Mouse (Mus musculus) heart, embryonic 14.5 days (tissue): ENCODE data around the gene Agap1. TPM values are rescaled to one million over a fixed set of nuclear protein-coding genes. Genes with fewer than 3 reads are reported as not detected.
A peak's percentile ranks its signal among the peaks of the same experiment; 100 is the strongest.

ENCODE experiments used
- ATAC-seq: fragments of 200-750 bp; cut with Nextera tagmentation; 2 replicates; pipeline ENCODE4 v1.8.0; 2017; ENCODE audit warnings: low read depth, moderate TSS enrichment; ENCODE audit not compliant: insufficient number of reproducible peaks, insufficient read depth, low FRiP score
- H3K27ac ChIP-seq, 2 experiments: fragments of 200-500 bp in 1 of 2; fragments of 300-500 bp in 1 of 2; sonication (generic) in 1 of 2; replicated peaks in 1 of 2; 2 replicates each; pipeline ENCODE4 v1.5.1; 2012 to 2014; ENCODE audit warnings: low read depth in 2 of 2, low read length in 2 of 2, control low read depth in 1 of 2, mild to moderate bottlenecking in 1 of 2, mixed read lengths in 1 of 2; ENCODE audit not compliant: control insufficient read depth in 1 of 2, insufficient read depth in 1 of 2
- H3K27me3 ChIP-seq: fragments of 300-500 bp; sonication (generic); 2 replicates; pipeline ENCODE4 v1.6.1; 2014; ENCODE audit warnings: mild to moderate bottlenecking, low read length, control low read depth; ENCODE audit not compliant: control insufficient read depth, insufficient read depth
- H3K36me3 ChIP-seq: fragments of 300-500 bp; sonication (generic); 2 replicates; pipeline ENCODE4 v1.6.1; 2014; ENCODE audit warnings: mild to moderate bottlenecking, control low read depth, low read length, mixed read lengths; ENCODE audit not compliant: control insufficient read depth, insufficient read depth
- H3K4me1 ChIP-seq, 2 experiments: fragments of 200-500 bp in 1 of 2; fragments of 300-500 bp in 1 of 2; sonication (generic) in 1 of 2; 2 replicates each; pipeline ENCODE4 v1.6.1; 2012 to 2014; ENCODE audit warnings: low read length in 2 of 2, control low read depth in 1 of 2, mixed read lengths in 1 of 2; ENCODE audit not compliant: control insufficient read depth in 2 of 2, insufficient read depth in 2 of 2
- H3K4me2 ChIP-seq: fragments of 300-500 bp; sonication (generic); 2 replicates; pipeline ENCODE4 v1.6.1; 2014; ENCODE audit warnings: mild to moderate bottlenecking, low read length
- H3K4me3 ChIP-seq, 2 experiments: fragments of 200-500 bp in 1 of 2; fragments of 300-500 bp in 1 of 2; sonication (generic) in 1 of 2; 2 replicates each; pipeline ENCODE4 v1.5.1; 2012 to 2014; ENCODE audit warnings: low read length in 2 of 2, mild to moderate bottlenecking in 2 of 2, control low read depth in 1 of 2, low read depth in 1 of 2, moderate library complexity in 1 of 2; ENCODE audit not compliant: control insufficient read depth in 1 of 2, insufficient read depth in 1 of 2
- H3K9ac ChIP-seq: fragments of 300-500 bp; sonication (generic); 2 replicates; pipeline ENCODE4 v1.6.1; 2014; ENCODE audit warnings: mild to moderate bottlenecking, low read length
- H3K9me3 ChIP-seq: fragments of 300-500 bp; sonication (generic); 2 replicates; pipeline ENCODE4 v1.6.1; 2016; ENCODE audit warnings: low read length, control low read depth; ENCODE audit not compliant: control insufficient read depth
- WGBS: fragments of 180-500 bp; shearing (Covaris S2); extraction: QIAGEN DNeasy Blood & Tissue Kit; methylation state at CpG from one replicate; pipeline ENCODE4 v1.1.7; 2014; 5-methylcytosine and 5-hydroxymethylcytosine counted together
- polyA plus RNA-seq: library from polyadenylated mRNA; unstranded; fragments of >200 nt; fragmentation: Nextera tagmentation; extraction: Ambion mirVana; gene quantifications from 2 replicates; pipeline ENCODE4 v1.2.1, GENCODE M21; 2014

The Agap1 gene
- polyA plus RNA-seq, 1 experiment from 2014 or later = 17.0 TPM

DNA sequence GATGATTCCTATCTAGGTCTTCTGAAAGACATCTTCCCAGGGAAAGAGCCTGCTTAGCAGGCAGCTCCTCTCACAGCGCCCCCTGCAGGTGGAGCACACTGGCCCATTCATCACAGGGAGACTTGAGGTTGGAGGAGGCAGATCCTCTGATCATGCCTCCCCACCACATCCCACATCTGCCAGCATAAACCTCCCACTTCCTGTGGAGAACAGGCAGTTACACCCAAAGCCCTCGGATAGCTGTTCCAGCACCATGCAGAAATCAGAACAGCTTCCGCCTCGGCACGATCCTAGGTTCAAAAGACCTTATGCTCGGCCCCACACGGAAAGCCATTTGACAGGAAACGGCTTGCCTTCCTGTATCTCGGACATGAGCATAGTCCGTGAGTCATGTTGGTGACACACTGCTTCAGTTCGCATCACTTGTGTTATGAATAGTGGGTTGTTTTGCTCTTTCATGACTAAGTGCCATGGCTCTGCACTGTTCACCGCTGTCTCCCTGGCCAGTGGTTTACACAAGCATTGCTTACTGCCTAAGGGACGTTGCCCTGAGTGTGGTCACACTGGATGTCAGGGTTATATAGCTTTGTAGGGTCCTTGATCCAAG, 276.1 kb downstream of the Agap1 start:
- H3K9me3 ChIP-seq = no peaks in the 10 kb centered on the region
- no peak overlapping the region; a peak in 1 of 4 replicates for H3K27ac ChIP-seq
- 77% methylated on average over 13 of the region's 13 CpGs for WGBS
- no peak overlapping the region for H3K4me2 ChIP-seq
- no peak overlapping the region for H3K4me3 ChIP-seq
- H3K36me3 ChIP-seq = peaks cover 20% of the 10 kb centered on the region
- no peaks in the 10 kb centered on the region for H3K27me3 ChIP-seq
- H3K4me1 ChIP-seq = no peaks in the 10 kb centered on the region; a peak in 1 of 4 replicates
- peak; percentile 28; the same call in 1 of the 2 replicates for ATAC-seq
- no peak overlapping the region for H3K9ac ChIP-seq

DNA sequence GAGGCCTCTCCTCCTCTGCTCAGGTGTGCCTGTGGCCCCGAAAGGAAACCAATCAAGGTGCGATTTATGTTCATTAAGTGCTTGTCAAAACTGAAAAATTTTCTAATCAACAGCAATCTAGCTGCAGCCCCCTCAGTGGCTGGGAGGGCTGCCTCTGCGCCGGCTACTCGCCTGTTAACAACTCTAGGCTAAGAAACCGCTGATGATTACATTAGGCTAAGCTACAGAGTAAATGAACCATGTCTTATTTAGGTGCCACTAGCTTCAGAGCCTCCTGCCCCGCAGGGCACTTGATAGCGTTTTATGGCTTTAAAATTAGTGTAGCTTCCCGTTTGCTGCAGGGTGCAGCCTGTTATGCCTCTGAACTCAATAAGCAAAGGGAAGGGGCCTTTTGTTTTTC, 279.8 kb downstream of the Agap1 start:
- H3K4me3 ChIP-seq = no peak overlapping the region
- H3K4me2 ChIP-seq = no peak overlapping the region
- H3K9ac ChIP-seq = no peak overlapping the region
- no peak for ATAC-seq
- H3K27me3 ChIP-seq = no peaks in the 10 kb centered on the region
- peaks cover 4% of the 10 kb centered on the region for H3K36me3 ChIP-seq
- H3K4me1 ChIP-seq = peaks cover 0 to 3% of the 10 kb centered on the region in 2 experiments; a peak in 1 of 4 replicates
- H3K9me3 ChIP-seq = no peaks in the 10 kb centered on the region
- WGBS = 82% methylated on average over 9 of the region's 9 CpGs
- no peak overlapping the region for H3K27ac ChIP-seq

DNA sequence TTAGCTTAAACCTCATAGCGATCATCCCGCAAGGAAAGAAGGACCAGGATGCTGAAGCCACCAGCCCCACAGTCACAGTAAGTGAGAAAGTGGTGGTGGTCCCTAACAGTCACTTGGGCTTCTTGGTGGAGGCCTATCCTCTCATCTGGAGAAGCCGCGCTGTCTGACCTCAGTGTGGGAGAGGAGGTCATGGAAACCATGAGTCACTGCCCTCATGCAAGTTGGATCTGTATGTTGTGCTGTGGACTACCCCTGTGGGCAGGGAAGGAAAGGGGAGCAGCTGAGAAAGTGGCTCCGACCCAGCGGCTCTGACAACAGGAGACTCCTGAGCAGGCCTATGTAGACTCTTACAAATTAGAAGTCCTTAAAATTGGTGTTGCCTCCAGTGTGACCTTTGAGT, 280.5 kb downstream of the Agap1 start:
- no peak overlapping the region for H3K27ac ChIP-seq
- peaks cover 0 to 3% of the 10 kb centered on the region in 2 experiments; a peak in 1 of 4 replicates for H3K4me1 ChIP-seq
- no peaks in the 10 kb centered on the region for H3K9me3 ChIP-seq
- 68% methylated on average over 6 of the region's 6 CpGs for WGBS
- ATAC-seq = no peak
- H3K36me3 ChIP-seq = peaks cover 4% of the 10 kb centered on the region
- no peak overlapping the region for H3K4me3 ChIP-seq
- no peaks in the 10 kb centered on the region for H3K27me3 ChIP-seq
- H3K4me2 ChIP-seq = no peak overlapping the region
- H3K9ac ChIP-seq = no peak overlapping the region

DNA sequence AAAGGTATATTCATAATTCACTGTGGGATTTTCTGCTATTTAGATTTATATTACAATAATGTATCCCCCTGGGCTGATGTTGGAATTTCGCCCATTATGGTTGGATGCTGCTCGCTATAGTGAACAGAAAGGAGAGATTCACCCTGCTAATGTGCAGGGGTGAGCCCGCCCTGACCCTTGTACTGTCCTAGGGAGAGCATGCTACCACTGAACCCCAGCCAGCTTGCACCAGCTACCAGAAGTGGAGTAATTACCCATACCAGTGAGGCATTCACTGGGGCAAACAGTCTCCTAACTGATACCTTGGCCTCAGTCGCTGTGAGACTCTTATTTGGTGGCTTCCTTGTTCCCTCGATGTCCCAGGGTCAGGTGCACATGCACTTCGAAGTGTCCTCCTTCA, 281.4 kb downstream of the Agap1 start:
- H3K9me3 ChIP-seq = no peaks in the 10 kb centered on the region
- no peak for ATAC-seq
- H3K4me2 ChIP-seq = no peak overlapping the region
- WGBS = 86% methylated on average over 6 of the region's 6 CpGs
- H3K27ac ChIP-seq = no peak overlapping the region
- no peak overlapping the region for H3K9ac ChIP-seq
- H3K36me3 ChIP-seq = peaks cover 4% of the 10 kb centered on the region
- no peaks in the 10 kb centered on the region for H3K27me3 ChIP-seq
- H3K4me1 ChIP-seq = peaks cover 0 to 3% of the 10 kb centered on the region in 2 experiments; a peak in 1 of 4 replicates
- no peak overlapping the region for H3K4me3 ChIP-seq

DNA sequence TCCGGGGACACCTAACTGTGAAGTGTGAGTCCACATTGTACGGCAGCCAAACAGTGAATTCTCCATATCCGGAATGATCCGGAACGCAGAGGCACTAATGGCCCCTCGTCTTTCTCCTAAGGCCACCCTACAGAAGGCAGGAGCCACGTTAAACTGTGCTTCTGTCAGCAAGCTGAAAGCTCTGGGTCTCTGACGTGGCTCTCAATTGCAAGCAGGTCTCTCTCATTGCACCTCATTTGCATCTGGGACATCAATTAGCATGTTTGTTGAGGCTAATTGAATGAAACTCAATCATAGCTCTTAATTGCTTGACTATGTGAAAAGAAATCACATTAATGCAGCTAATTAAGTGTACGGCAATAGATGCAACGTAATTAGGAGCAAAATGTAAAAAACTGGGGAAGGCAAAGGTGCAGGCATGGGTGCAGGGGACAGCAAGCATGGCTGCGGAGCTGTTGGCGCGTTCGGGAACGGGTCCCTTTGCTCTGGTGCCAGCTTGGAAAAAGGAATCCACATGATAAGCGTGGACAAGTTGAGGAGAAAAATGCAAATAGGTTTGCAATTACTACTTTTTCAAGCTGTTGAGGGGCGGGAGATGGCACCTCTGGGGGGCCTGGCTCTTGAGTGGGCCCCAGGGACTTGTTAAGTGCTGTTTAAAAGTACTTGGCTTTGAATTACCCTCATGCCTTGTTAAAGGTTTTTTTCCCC, 284.6 kb downstream of the Agap1 start:
- Histone ChIP-seq H3K27me3 (no peaks in the 10 kb centered on the region), H3K27ac (no peak overlapping the region)

DNA sequence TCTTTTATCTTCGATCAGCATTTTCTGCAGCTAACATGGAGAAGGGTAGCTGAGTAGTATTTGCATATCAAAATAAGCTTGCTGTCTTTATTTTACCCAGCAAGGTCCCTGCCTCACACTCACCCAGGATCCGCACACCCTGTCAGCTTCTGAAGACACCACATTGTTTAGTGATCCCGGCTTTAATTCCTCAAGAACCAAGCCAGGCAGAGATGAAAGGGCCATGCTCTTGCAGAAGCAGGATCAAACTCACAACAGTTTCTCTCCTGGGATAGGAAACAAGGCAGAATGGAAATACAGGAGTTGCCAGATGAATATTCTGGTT, 285.1 kb downstream of the Agap1 start:
- no peak overlapping the region for H3K27ac ChIP-seq
- peaks cover 7% of the 10 kb centered on the region for H3K36me3 ChIP-seq
- no peak for ATAC-seq
- no peak overlapping the region for H3K9ac ChIP-seq
- 36% methylated on average over 3 of the region's 3 CpGs for WGBS
- no peak overlapping the region for H3K4me3 ChIP-seq
- no peaks in the 10 kb centered on the region for H3K9me3 ChIP-seq
- no peak overlapping the region for H3K4me2 ChIP-seq
- H3K4me1 ChIP-seq = peaks cover 0 to 3% of the 10 kb centered on the region in 2 experiments; a peak in 1 of 4 replicates
- H3K27me3 ChIP-seq = no peaks in the 10 kb centered on the region

More for the DNA sequence above, 284.6 kb downstream of the Agap1 start:
- Histone ChIP-seq H3K36me3 (peaks cover 7% of the 10 kb centered on the region), H3K4me3 (no peak overlapping the region), H3K9ac (no peak overlapping the region), H3K9me3 (no peaks in the 10 kb centered on the region), H3K4me1 (peaks cover 0 to 3% of the 10 kb centered on the region in 2 experiments; a peak in 1 of 4 replicates), H3K4me2 (no peak overlapping the region)
- ATAC-seq = no peak
- 68% methylated on average over 17 of the region's 17 CpGs for WGBS

DNA sequence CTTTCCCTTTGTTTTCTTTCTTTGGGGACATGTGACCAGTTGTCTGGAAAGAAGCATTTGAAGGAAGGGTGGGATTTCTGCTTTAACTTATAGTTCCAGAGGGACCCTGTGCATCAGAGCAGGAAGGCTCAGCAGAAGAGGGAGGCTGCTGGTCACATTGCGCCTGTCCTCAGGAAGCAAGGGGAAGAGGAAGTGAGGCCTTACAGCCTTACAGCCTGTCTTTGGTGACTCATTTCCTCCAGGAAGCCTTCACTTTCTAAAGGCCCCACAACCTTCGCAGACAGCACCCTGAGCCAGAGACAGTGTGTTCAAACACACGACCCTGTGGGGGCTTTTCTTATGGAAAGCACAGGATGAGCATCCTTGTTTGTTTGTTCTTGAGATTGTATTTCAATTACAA, 287.8 kb downstream of the Agap1 start:
- Histone ChIP-seq H3K9me3 (no peaks in the 10 kb centered on the region), H3K9ac (no peak overlapping the region), H3K36me3 (peaks cover 12% of the 10 kb centered on the region), H3K4me1 (peaks cover 0 to 3% of the 10 kb centered on the region in 2 experiments; a peak in 1 of 4 replicates), H3K27ac (no peak overlapping the region), H3K27me3 (no peaks in the 10 kb centered on the region), H3K4me2 (no peak overlapping the region), H3K4me3 (no peak overlapping the region)
- ATAC-seq = 0 out of 2 replicates have a peak, but pooled peaks have one; percentile 54
- 56% methylated on average over 3 of the region's 3 CpGs for WGBS
